ENCODE assay signal across 12 mouse cellular contexts in the genomic region with DNA sequence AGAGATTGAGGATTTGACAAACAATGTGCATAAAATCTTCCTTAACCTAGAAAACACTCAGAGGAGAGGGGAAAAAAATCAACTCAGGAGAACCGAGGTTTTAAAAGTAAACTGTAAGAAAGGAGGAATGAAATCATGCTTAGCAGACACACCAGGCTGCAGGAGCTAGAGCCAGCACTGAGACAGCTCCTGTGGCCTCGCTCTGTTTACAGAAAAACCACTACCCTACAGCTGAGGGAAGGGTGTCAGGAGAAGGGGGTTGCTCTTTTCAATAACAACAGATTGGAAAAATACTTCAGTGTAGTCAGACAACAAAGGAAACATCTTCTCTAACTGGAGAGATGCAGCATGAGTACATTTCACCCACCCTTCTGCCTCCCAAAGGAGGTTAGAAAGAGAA.
DNase-seq lines count a peak whose midpoint lies in the region; ATAC-seq and TF ChIP-seq lines count a peak whose summit lies in the region.
"Had no signal": no experiment of that assay in that cellular context is flagged by ENCODE, and none has a peak within 500 bp of the region (broad histone marks: within the 10 kb centered on the region; RNA-seq: fewer than 3 reads in every experiment).

No protein-coding gene starts in this region.

- no peaks in the 10 kb centered on the region for H3K27me3 ChIP-seq in heart, embryonic 14.5 days (ENCODE audit: control insufficient read depth, insufficient read depth, low read length)
- H3K27me3 ChIP-seq in embryonic facial prominence, embryonic 13.5 days = no peaks in the 10 kb centered on the region
- no peaks in the 10 kb centered on the region for H3K27me3 ChIP-seq in hindbrain, embryonic 16.5 days (replicated peaks; ENCODE audit: control insufficient read depth, insufficient read depth, low read length)
- no peaks in the 10 kb centered on the region for H3K27me3 ChIP-seq in midbrain, postnatal 0 days (ENCODE audit: insufficient read depth, low read length)
- H3K27me3 ChIP-seq: Patski had no signal

- no peaks in the 10 kb centered on the region for H3K36me3 ChIP-seq in heart, embryonic 14.5 days (ENCODE audit: control insufficient read depth, insufficient read depth, low read length)
- no peaks in the 10 kb centered on the region for H3K36me3 ChIP-seq in embryonic facial prominence, embryonic 13.5 days
- no peaks in the 10 kb centered on the region for H3K36me3 ChIP-seq in hindbrain, embryonic 16.5 days (ENCODE audit: control insufficient read depth, insufficient read depth, low read length)
- H3K36me3 ChIP-seq in midbrain, postnatal 0 days (ENCODE audit: insufficient read depth, low read length) = no peaks in the 10 kb centered on the region

- no peak for TF ChIP-seq CTCF in midbrain, postnatal 0 days (IDR thresholded peaks at IDR 0.05)

- peaks cover 17 to 27% of the 10 kb centered on the region in 2 experiments for H3K4me1 ChIP-seq in heart, embryonic 14.5 days (ENCODE audit: control insufficient read depth in 2 of 2, insufficient read depth in 2 of 2, low read length in 2 of 2)
- H3K4me1 ChIP-seq in embryonic facial prominence, embryonic 13.5 days = peaks cover 27% of the 10 kb centered on the region
- peaks cover 24% of the 10 kb centered on the region for H3K4me1 ChIP-seq in hindbrain, embryonic 16.5 days (ENCODE audit: control insufficient read depth, insufficient read depth, low read depth, low read length)
- peaks cover 17% of the 10 kb centered on the region for H3K4me1 ChIP-seq in midbrain, postnatal 0 days (ENCODE audit: insufficient read depth, low read length)

- ATAC-seq in heart, embryonic 14.5 days (ENCODE audit: insufficient number of reproducible peaks, insufficient read depth, low FRiP score, low read depth) = no peak
- no peak for ATAC-seq in embryonic facial prominence, embryonic 13.5 days (ENCODE audit: insufficient number of reproducible peaks, insufficient read depth, low FRiP score, low TSS enrichment, low read depth)
- no peak for ATAC-seq in hindbrain, embryonic 16.5 days
- ATAC-seq in midbrain, postnatal 0 days (ENCODE audit: low FRiP score) = no peak
- ATAC-seq: Patski had no signal

- WGBS in heart, embryonic 14.5 days = 39% methylated on average over 2 of the region's 2 CpGs
- WGBS in embryonic facial prominence, embryonic 13.5 days = 27% methylated on average over 2 of the region's 2 CpGs
- 35% methylated on average over 2 of the region's 2 CpGs for WGBS in hindbrain, embryonic 16.5 days
- 22% methylated on average over 2 of the region's 2 CpGs for WGBS in midbrain, postnatal 0 days

- no peak for DNase-seq in heart, adult 11 months
- no peak for DNase-seq in midbrain, postnatal 0 days (ENCODE audit: low spot score)
- DNase-seq in adrenal gland, postnatal 14 days = no peak
- no peak for DNase-seq in spleen, postnatal 10 days (ENCODE audit: low spot score in 2 of 2)
- no peak for DNase-seq in kidney, adult 9 months
- DNase-seq: cerebellum, postnatal 10 days; gastrocnemius, postnatal 36 days; liver had no signal

- no peak overlapping the region for H3K27ac ChIP-seq in heart, embryonic 14.5 days (replicated peaks in 1 of 2; ENCODE audit: control insufficient read depth in 1 of 2, insufficient read depth in 1 of 2, low read depth in 2 of 2, low read length in 2 of 2)
- H3K27ac ChIP-seq in embryonic facial prominence, embryonic 13.5 days = peak overlapping the region; percentile 3; the same call in 1 of the 2 replicates
- peak overlapping the region; percentile 62 for H3K27ac ChIP-seq in hindbrain, embryonic 16.5 days (ENCODE audit: low read depth, low read length)
- H3K27ac ChIP-seq in midbrain, postnatal 0 days (ENCODE audit: low read depth, low read length) = peak overlapping the region; percentile 82; the same call in 1 of the 2 replicates

- no peaks in the 10 kb centered on the region for H3K9me3 ChIP-seq in heart, embryonic 14.5 days (ENCODE audit: control insufficient read depth, low read length)
- H3K9me3 ChIP-seq in embryonic facial prominence, embryonic 13.5 days = no peaks in the 10 kb centered on the region
- H3K9me3 ChIP-seq in hindbrain, embryonic 16.5 days (ENCODE audit: control insufficient read depth, low read length) = no peaks in the 10 kb centered on the region
- H3K9me3 ChIP-seq in midbrain, postnatal 0 days (ENCODE audit: low read length) = no peaks in the 10 kb centered on the region

- no peak overlapping the region for H3K4me3 ChIP-seq in heart, embryonic 14.5 days (ENCODE audit: control insufficient read depth in 1 of 2, insufficient read depth in 1 of 2, low read depth in 1 of 2, low read length in 2 of 2)
- H3K4me3 ChIP-seq in embryonic facial prominence, embryonic 13.5 days = no peak overlapping the region
- no peak overlapping the region for H3K4me3 ChIP-seq in hindbrain, embryonic 16.5 days (ENCODE audit: low read length)
- H3K4me3 ChIP-seq in midbrain, postnatal 0 days (ENCODE audit: low read depth, low read length) = no peak overlapping the region

- H3K9ac ChIP-seq in heart, embryonic 14.5 days (ENCODE audit: low read length) = peak overlapping the region; percentile 26; the same call in 1 of the 2 replicates
- H3K9ac ChIP-seq in embryonic facial prominence, embryonic 13.5 days = no peak overlapping the region
- peak overlapping the region; percentile 33 for H3K9ac ChIP-seq in hindbrain, embryonic 16.5 days (ENCODE audit: low read depth, low read length)
- no peak overlapping the region for H3K9ac ChIP-seq in midbrain, postnatal 0 days (replicated peaks; ENCODE audit: low read length, poor library complexity, severe bottlenecking)

- no peak overlapping the region for H3K4me2 ChIP-seq in heart, embryonic 14.5 days (ENCODE audit: low read length)
- H3K4me2 ChIP-seq in embryonic facial prominence, embryonic 13.5 days = no peak overlapping the region
- no peak overlapping the region for H3K4me2 ChIP-seq in hindbrain, embryonic 16.5 days (ENCODE audit: low read length)
- H3K4me2 ChIP-seq in midbrain, postnatal 0 days (ENCODE audit: low read depth, low read length, poor library complexity, severe bottlenecking) = no peak overlapping the region

Comparison
In these comparisons a context has a peak if more than half of its experiments do, and no peak if none do; other contexts are left out.
1. H3K27ac ChIP-seq: peak in embryonic facial prominence, embryonic 13.5 days (single experiment), hindbrain, embryonic 16.5 days (single experiment) and midbrain, postnatal 0 days (single experiment); none in heart, embryonic 14.5 days (0 of 2).
2. H3K9ac ChIP-seq: peak in heart, embryonic 14.5 days (single experiment) and hindbrain, embryonic 16.5 days (single experiment); none in embryonic facial prominence, embryonic 13.5 days (single experiment) and midbrain, postnatal 0 days (single experiment).